Mouse (Mus musculus) bone marrow macrophage, adult 2 months (primary cell): Measurements from ENCODE around the gene Gm609.

ENCODE experiments used
- CTCF ChIP-seq: IDR thresholded peaks from 2 replicates; pipeline ENCODE4 v1.5.1; 2012; ENCODE audit warnings: low read depth, mild to moderate bottlenecking, low read length, moderate library complexity
- POLR2A ChIP-seq: IDR thresholded peaks from 2 replicates; pipeline ENCODE4 v1.6.1; 2012; ENCODE audit warnings: mild to moderate bottlenecking, low read depth, low read length, borderline replicate concordance

DNA sequence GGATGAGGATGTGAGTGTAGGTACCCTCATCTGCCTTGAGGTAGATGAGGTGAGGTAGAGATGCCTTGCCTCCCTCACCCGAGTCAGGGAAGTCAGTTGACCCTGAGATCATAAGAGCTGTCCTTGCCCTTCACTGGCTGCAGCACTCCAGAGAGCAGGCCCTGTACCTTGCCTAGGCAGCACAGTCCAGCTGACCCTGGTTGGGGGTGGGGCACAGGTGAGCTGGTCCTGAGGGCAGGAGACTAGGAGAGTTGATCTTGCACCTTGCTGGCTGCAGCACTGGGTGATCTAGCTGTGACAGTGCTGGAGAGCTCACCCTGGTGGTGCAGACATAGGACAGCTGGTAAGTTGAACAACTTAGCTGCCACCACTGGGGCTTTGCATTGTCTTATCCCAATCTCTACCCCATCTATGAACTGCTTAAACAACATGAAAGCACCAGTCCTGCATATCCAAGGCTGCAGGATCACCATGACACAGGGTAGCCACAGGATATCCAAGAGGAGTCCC, 55.5 kb downstream of the Gm609 start:
- TF ChIP-seq POLR2A = no peak
- TF ChIP-seq CTCF = no peak
